Mouse (Mus musculus) embryonic facial prominence, embryonic 11.5 days (tissue): Measurements from ENCODE around the gene Aldoart1. TPM values are rescaled to one million over a fixed set of nuclear protein-coding genes. Genes with fewer than 3 reads are reported as not detected.

Experiments used
- ATAC-seq: fragments of 200-750 bp; cut with Nextera tagmentation; replicated peaks from 2 replicates; pipeline ENCODE4 v1.8.0; 2017; ENCODE audit warnings: low read depth; ENCODE audit not compliant: insufficient number of reproducible peaks, low FRiP score, low TSS enrichment
- DNase-seq: peaks from one replicate; pipeline ENCODE4 v3.0.0-alpha.2; 2015; ENCODE audit warnings: low spot score
- H3K27ac ChIP-seq: fragments of 300-500 bp; sonication (generic); replicated peaks from 2 replicates; pipeline ENCODE4 v1.5.1; 2014; ENCODE audit warnings: mild to moderate bottlenecking, low read depth, low read length, control low read depth
- H3K27me3 ChIP-seq: fragments of 300-500 bp; sonication (generic); 2 replicates; pipeline ENCODE4 v1.6.1; 2014; ENCODE audit warnings: mild to moderate bottlenecking, low read length, moderate library complexity, mixed read lengths; ENCODE audit not compliant: control insufficient read depth, insufficient read depth
- H3K36me3 ChIP-seq: fragments of 300-500 bp; sonication (generic); replicated peaks from 2 replicates; pipeline ENCODE4 v1.6.1; 2014; ENCODE audit warnings: low read depth, mild to moderate bottlenecking, low read length, moderate library complexity, mixed read lengths; ENCODE audit not compliant: control insufficient read depth, insufficient read depth
- H3K4me1 ChIP-seq: fragments of 300-500 bp; sonication (generic); 2 replicates; pipeline ENCODE4 v1.6.1; 2014; ENCODE audit warnings: low read length, mixed read lengths; ENCODE audit not compliant: control insufficient read depth, insufficient read depth
- H3K4me2 ChIP-seq: fragments of 300-500 bp; sonication (generic); 2 replicates; pipeline ENCODE4 v1.6.1; 2014; ENCODE audit warnings: low read depth, mild to moderate bottlenecking, control low read depth, low read length, moderate library complexity
- H3K4me3 ChIP-seq: fragments of 300-500 bp; sonication (generic); 2 replicates; pipeline ENCODE4 v1.5.1; 2014; ENCODE audit warnings: low read depth, low read length, control low read depth
- H3K9ac ChIP-seq: fragments of 300-500 bp; sonication (generic); replicated peaks from 2 replicates; pipeline ENCODE4 v1.6.1; 2014; ENCODE audit warnings: mild to moderate bottlenecking, control low read depth, low read length
- H3K9me3 ChIP-seq: fragments of 300-500 bp; sonication (generic); replicated peaks from 2 replicates; pipeline ENCODE4 v1.6.1; 2016; ENCODE audit warnings: mild to moderate bottlenecking, low read length, inconsistent platforms, mixed read lengths; ENCODE audit not compliant: control insufficient read depth
- WGBS: fragments of 180-500 bp; shearing (Covaris S2); extraction: QIAGEN DNeasy Blood & Tissue Kit; methylation state at CpG from one replicate; pipeline ENCODE4 v1.1.7; 2014; 5-methylcytosine and 5-hydroxymethylcytosine counted together
- polyA plus RNA-seq: library from polyadenylated mRNA; unstranded; fragments of >200 nt; fragmentation: Nextera tagmentation; extraction: Ambion mirVana; gene quantifications from 2 replicates; pipeline ENCODE4 v1.2.1, GENCODE M21; 2014

Gene Aldoart1
- 0.10 TPM in 1 of 2 replicates, not detected in the other for polyA plus RNA-seq

- no peaks in the 10 kb centered on the region for H3K27me3 ChIP-seq
- H3K4me3 ChIP-seq: no peak within 1 kb of the TSS
- no peaks in the 10 kb centered on the region for H3K4me1 ChIP-seq
- H3K27ac ChIP-seq: no peak within 1 kb of the TSS
- H3K9ac ChIP-seq: no peak within 1 kb of the TSS
- H3K4me2 ChIP-seq: no peak within 1 kb of the TSS
- no peak for DNase-seq
- H3K9me3 ChIP-seq: no peaks in the 10 kb centered on the region
- 90% methylated on average over 9 of the region's 9 CpGs for WGBS
- no peak for ATAC-seq
- no peaks in the 10 kb centered on the region for H3K36me3 ChIP-seq
These were observed at the start of gene Aldoart1 for GRCm38 (mm10) chr4:72852534-72852933. Gene Aldoart1 (minus strand): TSS chr4:72852634.

GRCm38 (mm10) chr4:72901566-72901965, 49.1 kb upstream of the Aldoart1 start:
- Histone ChIP-seq H3K4me3 (no peak overlapping the region), H3K9ac (no peak overlapping the region), H3K4me2 (no peak overlapping the region), H3K27me3 (no peaks in the 10 kb centered on the region), H3K27ac (no peak overlapping the region), H3K36me3 (no peaks in the 10 kb centered on the region), H3K4me1 (no peaks in the 10 kb centered on the region), H3K9me3 (no peaks in the 10 kb centered on the region)
- ATAC-seq (no peak), DNase-seq (no peak)
- 71% methylated on average over 1 of the region's 1 CpGs for whole genome bisulfite sequencing

GRCm38 (mm10) chr4:72865371-72866075, 13.1 kb upstream of the Aldoart1 start:
- Histone ChIP-seq H3K9ac (no peak overlapping the region), H3K36me3 (no peaks in the 10 kb centered on the region), H3K27me3 (no peaks in the 10 kb centered on the region), H3K27ac (no peak overlapping the region), H3K4me2 (no peak overlapping the region), H3K9me3 (no peaks in the 10 kb centered on the region), H3K4me3 (no peak overlapping the region), H3K4me1 (no peaks in the 10 kb centered on the region)
- DNase-seq: no peak
- 85% methylated on average over 2 of the region's 2 CpGs for WGBS
- ATAC-seq: no peak

GRCm38 (mm10) chr4:72844276-72844675, 8.2 kb downstream of the Aldoart1 start:
- Histone ChIP-seq H3K4me1 (no peaks in the 10 kb centered on the region), H3K9ac (no peak overlapping the region)
- ATAC-seq: no peak

GRCm38 (mm10) chr4:72843025-72843424, 9.4 kb downstream of the Aldoart1 start:
- Histone ChIP-seq H3K27me3 (no peaks in the 10 kb centered on the region), H3K9me3 (no peaks in the 10 kb centered on the region), H3K4me1 (no peaks in the 10 kb centered on the region), H3K27ac (no peak overlapping the region), H3K4me2 (no peak overlapping the region), H3K9ac (no peak overlapping the region), H3K36me3 (no peaks in the 10 kb centered on the region), H3K4me3 (no peak overlapping the region)
- ATAC-seq (no peak), DNase-seq (no peak)

More at GRCm38 (mm10) chr4:72844276-72844675, 8.2 kb downstream of the Aldoart1 start:
- Histone ChIP-seq H3K4me2 (no peak overlapping the region), H3K4me3 (no peak overlapping the region), H3K36me3 (no peaks in the 10 kb centered on the region), H3K27ac (no peak overlapping the region), H3K9me3 (no peaks in the 10 kb centered on the region), H3K27me3 (no peaks in the 10 kb centered on the region)
- no peak for DNase-seq

GRCm38 (mm10) chr4:72836430-72836829, 16.0 kb downstream of the Aldoart1 start:
- Histone ChIP-seq H3K27me3 (no peaks in the 10 kb centered on the region), H3K9me3 (no peaks in the 10 kb centered on the region), H3K4me1 (no peaks in the 10 kb centered on the region), H3K4me3 (no peak overlapping the region), H3K36me3 (no peaks in the 10 kb centered on the region), H3K9ac (no peak overlapping the region), H3K4me2 (no peak overlapping the region), H3K27ac (no peak overlapping the region)
- WGBS: 61% methylated on average over 2 of the region's 2 CpGs
- DNase-seq (no peak), ATAC-seq (no peak)

- no peaks in the 10 kb centered on the region for H3K36me3 ChIP-seq
- 55% methylated on average over 1 of the region's 1 CpGs for WGBS
- H3K27ac ChIP-seq: no peak overlapping the region
- H3K9ac ChIP-seq: no peak overlapping the region
- no peak overlapping the region for H3K4me3 ChIP-seq
- DNase-seq: no peak
- no peak for ATAC-seq
- no peak overlapping the region for H3K4me2 ChIP-seq
- no peaks in the 10 kb centered on the region for H3K27me3 ChIP-seq
- H3K9me3 ChIP-seq: no peaks in the 10 kb centered on the region
- no peaks in the 10 kb centered on the region for H3K4me1 ChIP-seq
These were observed 17.0 kb downstream of the Aldoart1 start for GRCm38 (mm10) chr4:72835400-72835799.

- H3K36me3 ChIP-seq: no peaks in the 10 kb centered on the region
- 74% methylated on average over 1 of the region's 1 CpGs for WGBS
- no peak overlapping the region for H3K9ac ChIP-seq
- H3K4me3 ChIP-seq: no peak overlapping the region
- H3K4me2 ChIP-seq: no peak overlapping the region
- H3K9me3 ChIP-seq: no peaks in the 10 kb centered on the region
- no peak for DNase-seq
- no peaks in the 10 kb centered on the region for H3K4me1 ChIP-seq
- no peaks in the 10 kb centered on the region for H3K27me3 ChIP-seq
- H3K27ac ChIP-seq: no peak overlapping the region
- ATAC-seq: no peak
These were observed 51.6 kb downstream of the Aldoart1 start for GRCm38 (mm10) chr4:72800816-72801215.
